Mouse (Mus musculus) heart, adult 2 months (tissue): ENCODE data around the gene Efcab6. TPM values are rescaled to one million over a fixed set of nuclear protein-coding genes. Genes with fewer than 3 reads are reported as not detected.

ENCODE experiments used
- DNase-seq, 2 experiments: peaks; one replicate each; pipeline ENCODE4 v3.0.0; 2021
- H3K27ac ChIP-seq: fragments of 200-600 bp; 2 replicates; pipeline ENCODE4 v1.8.1; 2022
- H3K27me3 ChIP-seq: fragments of 200-500 bp; 2 replicates; pipeline ENCODE4 v1.6.1; 2012; ENCODE audit warnings: mild to moderate bottlenecking, low read length, inconsistent platforms, mixed read lengths; ENCODE audit not compliant: control insufficient read depth, insufficient read depth
- H3K36me3 ChIP-seq: fragments of 200-500 bp; 2 replicates; pipeline ENCODE4 v1.6.1; 2012; ENCODE audit warnings: low read length, inconsistent platforms; ENCODE audit not compliant: control insufficient read depth, insufficient read depth
- H3K4me1 ChIP-seq: fragments of 200-500 bp; 2 replicates; pipeline ENCODE4 v1.6.1; 2011; ENCODE audit warnings: low read length; ENCODE audit not compliant: control insufficient read depth, insufficient read depth
- H3K4me3 ChIP-seq: fragments of 200-600 bp; 2 replicates; pipeline ENCODE4 v1.8.1; 2022
- H3K79me2 ChIP-seq: fragments of 200-500 bp; replicated peaks from 2 replicates; pipeline ENCODE4 v1.6.1; 2012; ENCODE audit warnings: mild to moderate bottlenecking, inconsistent platforms, low read length, moderate library complexity, mixed read lengths; ENCODE audit not compliant: control insufficient read depth, insufficient read depth
- H3K9ac ChIP-seq: fragments of 200-500 bp; 2 replicates; pipeline ENCODE4 v1.6.1; 2012; ENCODE audit warnings: low read depth, mild to moderate bottlenecking, control low read depth, inconsistent platforms, low read length, mixed read lengths
- CTCF ChIP-seq: fragments of 200-600 bp; IDR thresholded peaks from 2 replicates; pipeline ENCODE4 v1.8.1; 2022; ENCODE audit warnings: antibody characterized with exemption, mild to moderate bottlenecking, moderate library complexity
- EP300 ChIP-seq: fragments of 200-500 bp; IDR thresholded peaks from 2 replicates; pipeline ENCODE4 v1.6.1; 2011; ENCODE audit warnings: low read depth, low read length, control low read depth; ENCODE audit not compliant: insufficient read depth
- POLR2A ChIP-seq: fragments of 200-500 bp; IDR thresholded peaks from 2 replicates; pipeline ENCODE4 v1.6.1; 2011; ENCODE audit warnings: mild to moderate bottlenecking, low read depth, low read length, control low read depth; ENCODE audit not compliant: insufficient read depth
- WGBS: fragments of 180-500 bp; shearing (Covaris S2); methylation state at CpG from one replicate; pipeline ENCODE4 v1.1.7; 2018; 5-methylcytosine and 5-hydroxymethylcytosine counted together
- intact Hi-C: fragments of 180-260 bp; cut with DNase I; formaldehyde crosslinking; loops from one replicate; pipeline ENCODE4 v1.15.1; 2025
- polyA plus RNA-seq: library from polyadenylated mRNA; depleted of rRNA; stranded (reverse); fragments of >200 nt; gene quantifications from 2 replicates; pipeline ENCODE4 v1.2.3, GENCODE M21; 2012
- total RNA-seq, 2 experiments: library from RNA; stranded (reverse); gene quantifications; 2 replicates each; pipeline ENCODE4 v1.2.3; 2021

The Efcab6 gene
- total and polyA plus RNA-seq, 3 experiments = 0.18 TPM; not detected in 2

DNA sequence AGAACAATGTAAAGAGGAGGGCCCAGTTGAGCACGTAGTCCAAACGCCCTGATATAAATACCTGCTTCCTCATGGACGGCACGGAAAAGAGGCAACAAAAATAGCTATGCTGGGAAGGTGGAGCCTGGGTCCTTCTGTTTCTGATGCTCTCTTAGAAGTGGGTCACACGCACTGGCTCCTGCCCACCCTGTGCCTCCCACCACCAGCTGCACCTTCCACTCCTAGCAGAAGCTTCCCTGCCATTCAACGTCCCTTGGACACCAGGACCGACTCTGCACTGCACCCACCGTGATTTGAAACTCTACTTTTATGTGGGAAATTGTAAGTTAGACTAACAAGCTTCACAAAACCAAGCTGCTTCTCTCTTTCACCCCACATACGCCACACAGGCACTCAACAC is 12.8 kb downstream of the Efcab6 start:
- no peak for DNase-seq
- H3K4me1 ChIP-seq = no peaks in the 10 kb centered on the region
- no peak overlapping the region for H3K27ac ChIP-seq
- H3K9ac ChIP-seq = no peak overlapping the region
- H3K79me2 ChIP-seq = no peaks in the 10 kb centered on the region
- no peaks in the 10 kb centered on the region for H3K27me3 ChIP-seq
- H3K36me3 ChIP-seq = no peaks in the 10 kb centered on the region
- TF ChIP-seq POLR2A = no peak
- no peak for TF ChIP-seq CTCF
- TF ChIP-seq EP300 = no peak
- 61% methylated on average over 9 of the region's 9 CpGs for WGBS
- intact Hi-C loops = loop anchor here (10.0 kb wide), 2 partner anchors 388 to 418 kb away; no protein-coding TSS in a partner anchor
- no peak overlapping the region for H3K4me3 ChIP-seq

DNA sequence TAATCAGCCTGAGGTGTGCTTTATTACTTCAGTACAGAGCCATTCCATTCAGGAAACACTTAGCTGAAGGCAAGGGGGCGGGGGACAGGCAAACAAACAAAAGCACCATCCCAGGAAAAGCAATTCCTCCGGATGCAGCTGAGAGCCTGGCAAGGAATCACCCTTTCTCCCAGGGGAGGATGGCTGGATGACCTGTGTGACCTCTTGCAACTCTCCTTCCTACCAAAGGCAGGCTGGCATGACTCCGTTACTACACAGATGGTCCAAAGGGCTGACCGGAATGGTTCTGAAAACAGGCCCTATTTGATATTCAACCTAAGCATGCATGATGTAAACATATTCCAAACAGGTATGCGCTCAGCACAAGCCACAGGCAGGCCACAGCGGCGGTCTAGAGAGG is 15.6 kb downstream of the Efcab6 start:
- TF ChIP-seq CTCF (no peak), POLR2A (no peak), EP300 (no peak)
- H3K9ac ChIP-seq = no peak overlapping the region
- no peaks in the 10 kb centered on the region for H3K79me2 ChIP-seq
- no peaks in the 10 kb centered on the region for H3K36me3 ChIP-seq
- intact Hi-C loops = no loop called here
- no peak overlapping the region for H3K27ac ChIP-seq
- no peaks in the 10 kb centered on the region for H3K27me3 ChIP-seq
- no peak for DNase-seq
- no peaks in the 10 kb centered on the region for H3K4me1 ChIP-seq
- H3K4me3 ChIP-seq = no peak overlapping the region
- WGBS = 54% methylated on average over 7 of the region's 7 CpGs

DNA sequence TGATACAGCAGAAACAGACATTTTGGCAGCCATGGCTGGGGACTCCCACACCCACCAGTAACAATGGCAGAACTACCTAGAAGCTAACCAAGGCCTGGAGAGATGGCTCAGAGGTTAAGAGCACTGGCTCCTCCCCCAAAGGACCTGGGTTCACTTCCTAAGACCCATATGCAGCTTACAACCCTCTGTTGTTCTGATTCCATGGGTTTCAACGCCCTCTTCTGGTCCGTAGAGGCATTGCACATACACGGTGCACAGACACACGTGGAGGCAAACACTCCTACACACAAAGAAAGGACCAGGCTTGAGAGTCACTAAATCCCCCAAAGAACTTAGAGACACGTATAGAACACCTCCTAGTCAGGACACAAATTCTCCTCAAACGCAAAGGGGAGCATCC is 19.6 kb downstream of the Efcab6 start:
- Histone ChIP-seq H3K27me3 (no peaks in the 10 kb centered on the region), H3K4me3 (no peak overlapping the region), H3K79me2 (no peaks in the 10 kb centered on the region), H3K36me3 (no peaks in the 10 kb centered on the region), H3K4me1 (no peaks in the 10 kb centered on the region), H3K27ac (no peak overlapping the region), H3K9ac (no peak overlapping the region)
- DNase-seq = no peak
- intact Hi-C loops = no loop called here
- 74% methylated on average over 6 of the region's 6 CpGs for WGBS
- TF ChIP-seq CTCF (no peak), EP300 (no peak), POLR2A (no peak)

DNA sequence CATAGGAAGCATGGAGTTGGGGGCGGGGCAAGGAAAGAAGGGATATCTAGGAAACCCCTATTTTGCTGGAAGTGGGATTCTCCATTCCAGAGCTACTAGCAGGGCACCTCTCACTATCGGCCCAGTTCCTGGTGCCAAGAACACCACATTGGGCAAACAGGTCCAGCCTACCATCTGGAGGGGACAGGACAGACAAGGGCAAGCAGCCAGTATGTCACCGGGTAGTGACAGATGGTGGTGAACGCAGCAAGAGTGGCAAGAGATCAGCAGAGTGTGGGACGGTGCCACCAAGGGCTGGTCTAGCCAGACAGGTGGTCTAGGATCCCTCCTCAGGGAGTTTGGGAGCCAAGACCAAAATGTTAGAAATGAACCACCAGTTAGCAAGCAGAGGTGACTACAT is 28.1 kb downstream of the Efcab6 start:
- H3K27me3 ChIP-seq = no peaks in the 10 kb centered on the region; the same call in 1 of the 2 replicates
- no peaks in the 10 kb centered on the region for H3K4me1 ChIP-seq
- H3K27ac ChIP-seq = no peak overlapping the region
- H3K79me2 ChIP-seq = no peaks in the 10 kb centered on the region
- TF ChIP-seq POLR2A = no peak
- 76% methylated on average over 5 of the region's 5 CpGs for WGBS
- intact Hi-C loops = no loop called here
- H3K4me3 ChIP-seq = no peak overlapping the region
- no peaks in the 10 kb centered on the region for H3K36me3 ChIP-seq
- DNase-seq = no peak
- H3K9ac ChIP-seq = no peak overlapping the region

DNA sequence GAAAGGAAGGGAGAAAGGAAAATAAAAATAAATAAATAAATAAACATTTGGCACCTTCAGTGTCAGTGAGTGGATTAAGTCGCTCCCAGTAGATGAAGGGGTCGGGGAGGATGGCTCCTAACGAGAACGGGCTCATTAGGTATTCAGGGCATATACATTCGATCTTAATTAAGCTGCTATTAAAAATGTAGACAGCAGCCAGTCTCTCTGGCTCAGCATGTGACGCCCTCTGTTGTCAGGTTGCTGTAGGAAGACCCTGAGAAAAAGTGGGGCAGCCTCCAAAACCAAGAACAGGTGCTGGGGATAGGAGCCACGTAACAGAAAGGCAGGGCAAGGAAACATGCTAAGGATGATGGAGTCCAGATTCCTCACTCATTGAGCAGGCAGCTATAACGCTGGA is 39.5 kb downstream of the Efcab6 start:
- intact Hi-C loops = no loop called here
- H3K79me2 ChIP-seq = no peaks in the 10 kb centered on the region
- 70% methylated on average over 8 of the region's 8 CpGs for WGBS
- no peaks in the 10 kb centered on the region for H3K4me1 ChIP-seq
- no peak for DNase-seq
- H3K27me3 ChIP-seq = no peaks in the 10 kb centered on the region; the same call in 1 of the 2 replicates
- no peak for TF ChIP-seq EP300
- no peak for TF ChIP-seq CTCF
- no peak for TF ChIP-seq POLR2A
- no peak overlapping the region for H3K27ac ChIP-seq
- H3K4me3 ChIP-seq = no peak overlapping the region
- H3K9ac ChIP-seq = no peak overlapping the region
- no peaks in the 10 kb centered on the region for H3K36me3 ChIP-seq

DNA sequence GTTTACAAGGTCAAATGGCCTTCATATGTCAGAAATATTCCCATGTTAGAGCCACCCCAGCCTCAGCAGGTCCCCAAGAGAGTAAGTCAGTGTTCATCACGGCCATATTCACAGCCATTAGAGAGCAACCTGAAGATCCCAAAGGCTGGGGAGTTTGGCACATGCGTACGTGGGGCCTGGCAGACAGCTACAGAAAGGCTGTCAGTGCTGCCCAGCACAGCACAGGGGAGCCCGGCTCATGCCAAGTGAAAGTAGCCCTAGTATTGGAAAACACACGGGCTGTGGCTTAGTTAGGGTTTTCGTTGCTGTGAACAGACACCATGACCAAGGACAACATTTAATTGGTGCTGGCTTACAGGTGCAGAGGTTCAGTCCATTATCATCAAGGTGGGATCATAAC is 40.3 kb downstream of the Efcab6 start:
- intact Hi-C loops = no loop called here
- Histone ChIP-seq H3K4me1 (no peaks in the 10 kb centered on the region), H3K36me3 (no peaks in the 10 kb centered on the region), H3K27me3 (no peaks in the 10 kb centered on the region; the same call in 1 of the 2 replicates), H3K9ac (no peak overlapping the region), H3K4me3 (no peak overlapping the region), H3K79me2 (no peaks in the 10 kb centered on the region), H3K27ac (no peak overlapping the region)
- no peak for DNase-seq
- TF ChIP-seq POLR2A = no peak
- no peak for TF ChIP-seq EP300
- no peak for TF ChIP-seq CTCF
- 75% methylated on average over 6 of the region's 6 CpGs for WGBS

DNA sequence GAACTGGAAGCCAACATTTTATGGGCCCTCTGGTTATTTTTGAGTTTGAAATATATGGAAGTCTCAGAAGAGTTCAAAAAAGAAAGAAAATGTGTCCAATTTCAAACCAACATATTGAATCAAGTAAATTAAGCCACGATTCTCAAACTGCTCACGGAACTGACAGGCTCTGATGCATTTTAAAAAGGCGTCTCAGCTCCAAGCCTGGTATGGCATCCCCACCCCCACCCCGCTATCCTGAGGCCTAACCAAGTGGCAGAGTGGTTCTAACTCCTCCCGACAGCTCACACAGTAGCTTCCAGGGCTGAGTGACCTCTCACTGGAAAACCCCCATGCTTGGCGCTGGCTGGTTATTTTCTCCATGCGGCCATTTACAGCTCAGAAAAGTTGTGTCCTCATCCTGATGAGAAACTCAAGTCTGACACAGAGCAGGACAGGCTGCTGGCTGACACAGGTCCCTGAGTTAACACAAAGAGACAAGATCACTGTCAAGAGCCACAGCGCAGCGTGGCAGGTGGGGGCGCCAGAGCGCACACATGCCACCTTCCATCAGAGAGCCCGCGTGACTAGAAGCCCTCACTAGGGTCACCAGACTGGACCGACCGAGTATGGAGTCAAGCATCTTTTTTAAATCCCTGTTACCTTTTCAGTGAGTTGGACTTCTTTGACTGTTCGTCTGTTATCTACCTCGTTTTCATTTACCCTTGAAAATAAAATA is 55.7 kb downstream of the Efcab6 start:
- H3K4me1 ChIP-seq = no peaks in the 10 kb centered on the region
- no peaks in the 10 kb centered on the region; the same call in 1 of the 2 replicates for H3K27me3 ChIP-seq
- no peak for DNase-seq
- H3K4me3 ChIP-seq = no peak overlapping the region
- no peak overlapping the region for H3K9ac ChIP-seq
- no peak overlapping the region for H3K27ac ChIP-seq
- no peaks in the 10 kb centered on the region for H3K79me2 ChIP-seq
- WGBS = 58% methylated on average over 17 of the region's 17 CpGs
- intact Hi-C loops = no loop called here
- TF ChIP-seq POLR2A (no peak), CTCF (0 out of 2 replicates have a peak, but pooled peaks have one; percentile 5)
- H3K36me3 ChIP-seq = no peaks in the 10 kb centered on the region
